ENCODE assay signal across 9 mouse cellular contexts in genomic region chr12:112435295-112436110, GRCm38 (mm10). TPM values are rescaled to one million over a fixed set of nuclear protein-coding genes. Genes with fewer than 3 reads are reported as not detected.
DNase-seq lines count a peak whose midpoint lies in the region; ATAC-seq and TF ChIP-seq lines count a peak whose summit lies in the region.
"Had no signal": no experiment of that assay in that cellular context is flagged by ENCODE, and none has a peak within 500 bp of the region (broad histone marks: within the 10 kb centered on the region; RNA-seq: fewer than 3 reads in every experiment).

No protein-coding gene starts in this region.

- H3K9ac ChIP-seq in intestine, embryonic 14.5 days (ENCODE audit: low read length): no peak overlapping the region
- H3K9ac ChIP-seq in intestine, postnatal 0 days (ENCODE audit: low read depth, low read length): no peak overlapping the region
- no peak overlapping the region for H3K9ac ChIP-seq in hindbrain, embryonic 12.5 days
- H3K9ac ChIP-seq in neural tube, embryonic 12.5 days: no peak overlapping the region

- peak; percentile 29; the same call in 1 of the 2 replicates for ATAC-seq in intestine, embryonic 14.5 days (replicated peaks; ENCODE audit: low FRiP score, low TSS enrichment, low read depth)
- no peak for ATAC-seq in intestine, postnatal 0 days
- ATAC-seq in hindbrain, embryonic 12.5 days (ENCODE audit: low FRiP score): peak; percentile 33
- ATAC-seq in neural tube, embryonic 12.5 days (ENCODE audit: low FRiP score, low read depth): peak; percentile 55; the same call in 1 of the 2 replicates
- ATAC-seq in monocyte, adult 5-6 weeks (replicated peaks; ENCODE audit: insufficient number of reproducible peaks, low FRiP score, low TSS enrichment, poor library complexity, severe bottlenecking): no peak

- peaks cover 8% of the 10 kb centered on the region for H3K4me1 ChIP-seq in intestine, embryonic 14.5 days (replicated peaks; ENCODE audit: control insufficient read depth, insufficient read depth, low read length)
- H3K4me1 ChIP-seq in intestine, postnatal 0 days (replicated peaks; ENCODE audit: control insufficient read depth, insufficient read depth, low read length): no peaks in the 10 kb centered on the region
- H3K4me1 ChIP-seq in hindbrain, embryonic 12.5 days: peaks cover 31% of the 10 kb centered on the region
- peaks cover 26% of the 10 kb centered on the region for H3K4me1 ChIP-seq in neural tube, embryonic 12.5 days

- no peaks in the 10 kb centered on the region for H3K27me3 ChIP-seq in intestine, embryonic 14.5 days (replicated peaks; ENCODE audit: control insufficient read depth, insufficient read depth, low read length)
- H3K27me3 ChIP-seq in intestine, postnatal 0 days (replicated peaks; ENCODE audit: control insufficient read depth, insufficient read depth, low read length): no peaks in the 10 kb centered on the region
- peaks cover 38% of the 10 kb centered on the region for H3K27me3 ChIP-seq in hindbrain, embryonic 12.5 days
- 0 out of 2 replicates have a peak, but pooled peaks cover 8% of the 10 kb centered on the region for H3K27me3 ChIP-seq in neural tube, embryonic 12.5 days (replicated peaks)

- intact Hi-C loops in left cerebral cortex, adult 2 months (cut with DNase I): no loop called here

- no peaks in the 10 kb centered on the region for H3K9me3 ChIP-seq in intestine, embryonic 14.5 days (ENCODE audit: control insufficient read depth, low read length)
- H3K9me3 ChIP-seq in intestine, postnatal 0 days (ENCODE audit: control insufficient read depth): no peaks in the 10 kb centered on the region
- no peaks in the 10 kb centered on the region for H3K9me3 ChIP-seq in hindbrain, embryonic 12.5 days (replicated peaks)
- no peaks in the 10 kb centered on the region for H3K9me3 ChIP-seq in neural tube, embryonic 12.5 days

- peak overlapping the region; percentile 9; the same call in 1 of the 2 replicates for H3K4me2 ChIP-seq in intestine, embryonic 14.5 days (ENCODE audit: low read length)
- no peak overlapping the region for H3K4me2 ChIP-seq in intestine, postnatal 0 days (replicated peaks; ENCODE audit: low read depth)
- peak overlapping the region; percentile 1; the same call in 1 of the 2 replicates for H3K4me2 ChIP-seq in hindbrain, embryonic 12.5 days (replicated peaks)
- H3K4me2 ChIP-seq in neural tube, embryonic 12.5 days (replicated peaks): no peak overlapping the region

- H3K4me3 ChIP-seq in intestine, embryonic 14.5 days (ENCODE audit: low read depth, low read length): no peak overlapping the region
- H3K4me3 ChIP-seq in intestine, postnatal 0 days (ENCODE audit: low read depth, low read length): no peak overlapping the region
- no peak overlapping the region for H3K4me3 ChIP-seq in hindbrain, embryonic 12.5 days
- no peak overlapping the region for H3K4me3 ChIP-seq in neural tube, embryonic 12.5 days
- no peak overlapping the region for H3K4me3 ChIP-seq in left cerebral cortex, adult 2 months

- peak overlapping the region; percentile 54 for H3K27ac ChIP-seq in intestine, embryonic 14.5 days (ENCODE audit: low read depth)
- no peak overlapping the region for H3K27ac ChIP-seq in intestine, postnatal 0 days (ENCODE audit: low read depth, low read length)
- H3K27ac ChIP-seq in hindbrain, embryonic 12.5 days: peak overlapping the region; percentile 66
- H3K27ac ChIP-seq in neural tube, embryonic 12.5 days: no peak overlapping the region
- no peak overlapping the region for H3K27ac ChIP-seq in left cerebral cortex, adult 2 months

- no peak for TF ChIP-seq CTCF in intestine, postnatal 0 days (IDR thresholded peaks at IDR 0.05; ENCODE audit: low read depth)
- no peak for TF ChIP-seq CTCF in left cerebral cortex, adult 2 months (IDR thresholded peaks at IDR 0.05)

- no peaks in the 10 kb centered on the region for H3K36me3 ChIP-seq in intestine, embryonic 14.5 days (ENCODE audit: control insufficient read depth, insufficient read depth, low read length)
- no peaks in the 10 kb centered on the region for H3K36me3 ChIP-seq in intestine, postnatal 0 days (ENCODE audit: control insufficient read depth, insufficient read depth)
- H3K36me3 ChIP-seq in hindbrain, embryonic 12.5 days: no peaks in the 10 kb centered on the region
- no peaks in the 10 kb centered on the region for H3K36me3 ChIP-seq in neural tube, embryonic 12.5 days

- WGBS in intestine, embryonic 14.5 days: 44% methylated on average over 21 of the region's 21 CpGs
- WGBS in intestine, postnatal 0 days: 64% methylated on average over 21 of the region's 21 CpGs
- 37% methylated on average over 21 of the region's 21 CpGs for WGBS in hindbrain, embryonic 12.5 days
- 40% methylated on average over 21 of the region's 21 CpGs for WGBS in neural tube, embryonic 12.5 days

- peak; percentile 61 for DNase-seq in intestine, embryonic 14.5 days (ENCODE audit: low spot score)
- peak; percentile 87 to 91 for DNase-seq in cerebellum, postnatal 14 days
- DNase-seq in spleen, adult 12 weeks (ENCODE audit: low spot score): no peak
- no peak for DNase-seq in left cerebral cortex, adult 2 months (ENCODE audit: extremely low spot score in 1 of 2, low spot score in 2 of 2)

RNA-seq across cellular contexts. Expression of gene A530016L24Rik, which starts 53.7 kb away (rescaled TPM):
- 0.41 and 0.60 TPM in 2 replicates for polyA plus RNA-seq in intestine, embryonic 14.5 days (2014; fragmentation: Nextera tagmentation; extraction: Ambion mirVana)
- 0.07 and 0.22 TPM in 2 replicates for polyA plus RNA-seq in intestine, postnatal 0 days (2015; fragmentation: Nextera tagmentation; extraction: Ambion mirVana)
- 0.13 TPM in 1 of 2 replicates, not detected in the other for polyA plus RNA-seq in hindbrain, embryonic 12.5 days (2016; fragmentation: Nextera tagmentation; extraction: Ambion mirVana)
- polyA plus RNA-seq in neural tube, embryonic 12.5 days (2016; fragmentation: Nextera tagmentation; extraction: Ambion mirVana): 0.10 and 0.13 TPM in 2 replicates
- not detected in 3 replicates for total RNA-seq in monocyte, adult 5-6 weeks (2017)
- not detected for total RNA-seq in left cerebral cortex, adult 2 months (2021)
- polyA plus RNA-seq: cortical plate, adult 2 months had no signal

Comparison
In these comparisons a context has a peak if more than half of its experiments do, and no peak if none do; other contexts are left out.
1. ATAC-seq: peak in intestine, embryonic 14.5 days (single experiment), hindbrain, embryonic 12.5 days (single experiment) and neural tube, embryonic 12.5 days (single experiment); none in intestine, postnatal 0 days (single experiment) and monocyte, adult 5-6 weeks (single experiment).
2. H3K27ac ChIP-seq: peak in intestine, embryonic 14.5 days (single experiment) and hindbrain, embryonic 12.5 days (single experiment); none in intestine, postnatal 0 days (single experiment), neural tube, embryonic 12.5 days (single experiment) and left cerebral cortex, adult 2 months (single experiment).
3. H3K4me2 ChIP-seq: peak in intestine, embryonic 14.5 days (single experiment) and hindbrain, embryonic 12.5 days (single experiment); none in intestine, postnatal 0 days (single experiment) and neural tube, embryonic 12.5 days (single experiment).
4. DNase-seq: peak in intestine, embryonic 14.5 days (single experiment) and cerebellum, postnatal 14 days (2 of 2); none in spleen, adult 12 weeks (single experiment) and left cerebral cortex, adult 2 months (0 of 2).